Mouse (Mus musculus) activated CD4-positive, CD25-positive, alpha-beta regulatory T cell, adult 9 weeks (primary cell): Measurements from ENCODE around the gene Phf1. TPM values are rescaled to one million over a fixed set of nuclear protein-coding genes. Genes with fewer than 3 reads are reported as not detected.

Experiments
- polyA plus RNA-seq: library from polyadenylated mRNA; unstranded; fragments of 100-300 nt; shearing (Covaris generic); gene quantifications from one replicate; pipeline ENCODE4 v1.2.1, GENCODE M21; 2017

The Phf1 gene
- 125 TPM for polyA plus RNA-seq

DNA sequence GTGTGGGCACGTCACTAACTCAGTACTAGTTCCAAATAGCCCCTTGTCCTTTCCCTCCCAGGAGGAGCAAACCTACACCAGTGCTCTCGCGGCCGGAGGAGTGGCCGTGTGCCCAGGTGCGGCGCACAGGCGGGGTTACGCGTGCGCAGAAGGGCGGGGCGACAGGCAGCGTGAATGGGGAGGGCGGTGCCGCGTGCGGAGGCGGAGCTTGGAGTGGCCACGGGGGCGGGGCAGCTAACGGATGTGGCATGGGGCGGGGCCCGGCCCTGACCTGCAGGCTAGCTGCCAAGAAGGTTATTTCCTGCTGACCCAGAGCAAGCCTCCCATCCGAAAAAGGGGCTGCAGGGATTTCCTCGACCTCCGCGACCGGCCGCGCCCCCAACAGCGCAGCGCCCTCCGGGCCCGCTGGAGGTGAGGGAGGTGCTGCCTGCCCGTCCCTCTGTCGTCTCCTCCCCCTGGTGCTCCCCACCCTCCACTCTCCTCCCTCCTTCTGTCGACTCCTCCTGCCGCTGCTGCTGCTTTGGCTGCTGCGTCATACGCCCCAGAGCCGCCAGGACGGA, at the start of gene Phf1:
Gene Phf1, plus strand, starts transcription at position 214 of the 560 bp plus-strand sequence.

DNA sequence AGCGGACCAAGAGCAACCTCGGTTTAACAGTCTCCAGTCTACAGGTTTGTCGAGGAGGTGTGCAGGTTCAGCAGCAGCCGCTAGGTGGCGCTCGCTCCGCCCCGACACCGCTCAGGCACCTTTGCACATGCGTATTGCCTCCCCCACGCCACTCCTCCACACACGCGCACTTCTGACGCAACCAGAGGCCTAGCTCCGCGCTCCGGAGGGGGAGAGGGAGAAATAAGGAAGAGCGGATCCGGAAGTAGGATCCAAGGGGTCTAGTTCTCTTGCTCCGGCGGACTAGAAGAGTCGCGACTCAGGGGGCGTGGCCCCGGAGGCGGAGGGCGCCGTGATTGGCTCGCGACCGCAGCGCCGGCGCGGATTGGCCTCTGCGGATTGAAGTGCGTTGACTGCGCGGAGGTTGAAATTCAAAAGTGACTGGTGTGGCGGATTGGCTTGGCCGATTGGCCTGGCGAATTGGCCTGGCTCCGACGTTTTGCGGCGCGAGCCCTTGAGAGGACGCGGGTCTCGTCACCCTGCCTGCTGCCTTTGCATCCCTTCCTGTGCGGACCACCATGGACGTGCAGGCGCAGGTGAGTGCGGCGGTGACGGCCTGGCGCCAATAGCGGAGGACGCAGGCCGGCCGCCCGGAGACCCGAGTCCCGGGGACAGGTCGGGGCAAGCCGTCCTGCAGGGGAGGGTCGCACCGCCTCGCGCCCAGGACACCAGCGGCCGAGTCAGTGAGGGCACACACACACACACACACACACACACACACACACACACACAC, 16.0 kb upstream of the Phf1 start, which contains the start of gene Kifc5b:
Gene Kifc5b, plus strand, starts transcription at position 381 of the 772 bp plus-strand sequence.

DNA sequence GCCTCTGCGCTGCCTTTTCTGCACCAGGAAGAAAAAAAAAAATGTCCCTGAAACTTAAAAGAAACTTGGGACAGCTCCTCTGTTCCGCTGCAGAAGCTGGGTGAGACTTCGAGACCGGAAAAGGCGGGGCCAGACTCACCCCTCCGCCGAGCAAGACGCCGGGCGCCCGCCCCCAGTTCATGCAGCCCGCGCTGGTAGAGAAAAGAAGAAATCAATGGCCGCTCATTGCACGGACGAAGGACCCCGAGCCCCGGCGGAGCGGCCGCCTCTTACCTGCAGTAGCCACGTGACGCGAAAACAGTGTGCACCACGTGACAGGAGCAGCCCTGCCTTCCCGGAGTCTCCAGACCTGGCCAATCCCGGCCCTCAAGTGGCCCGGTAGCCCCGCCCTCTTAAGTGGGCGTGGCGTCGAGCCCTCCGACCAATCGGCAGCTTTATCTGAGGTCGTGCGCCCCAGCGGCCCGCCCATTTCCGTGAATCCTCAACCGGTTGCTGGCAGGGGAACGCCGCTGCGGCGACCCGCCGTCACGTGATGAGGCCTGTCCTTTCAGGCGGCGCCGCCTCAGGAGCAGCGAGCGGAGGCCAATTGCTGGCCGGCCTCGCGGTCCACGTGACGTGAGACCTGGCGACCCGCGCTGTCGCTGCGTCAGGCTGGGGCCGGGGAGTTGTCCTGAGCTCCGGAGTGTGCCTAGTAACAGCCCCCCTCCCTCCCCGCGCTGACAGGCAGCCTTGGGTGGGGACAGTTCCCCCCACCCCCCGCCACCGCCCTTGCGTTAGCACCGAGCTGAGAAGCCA, 6.5 kb downstream of the Phf1 start, which contains the start of gene Cuta:
Gene Cuta, minus strand, starts transcription at position 392 of the 795 bp plus-strand sequence.

DNA sequence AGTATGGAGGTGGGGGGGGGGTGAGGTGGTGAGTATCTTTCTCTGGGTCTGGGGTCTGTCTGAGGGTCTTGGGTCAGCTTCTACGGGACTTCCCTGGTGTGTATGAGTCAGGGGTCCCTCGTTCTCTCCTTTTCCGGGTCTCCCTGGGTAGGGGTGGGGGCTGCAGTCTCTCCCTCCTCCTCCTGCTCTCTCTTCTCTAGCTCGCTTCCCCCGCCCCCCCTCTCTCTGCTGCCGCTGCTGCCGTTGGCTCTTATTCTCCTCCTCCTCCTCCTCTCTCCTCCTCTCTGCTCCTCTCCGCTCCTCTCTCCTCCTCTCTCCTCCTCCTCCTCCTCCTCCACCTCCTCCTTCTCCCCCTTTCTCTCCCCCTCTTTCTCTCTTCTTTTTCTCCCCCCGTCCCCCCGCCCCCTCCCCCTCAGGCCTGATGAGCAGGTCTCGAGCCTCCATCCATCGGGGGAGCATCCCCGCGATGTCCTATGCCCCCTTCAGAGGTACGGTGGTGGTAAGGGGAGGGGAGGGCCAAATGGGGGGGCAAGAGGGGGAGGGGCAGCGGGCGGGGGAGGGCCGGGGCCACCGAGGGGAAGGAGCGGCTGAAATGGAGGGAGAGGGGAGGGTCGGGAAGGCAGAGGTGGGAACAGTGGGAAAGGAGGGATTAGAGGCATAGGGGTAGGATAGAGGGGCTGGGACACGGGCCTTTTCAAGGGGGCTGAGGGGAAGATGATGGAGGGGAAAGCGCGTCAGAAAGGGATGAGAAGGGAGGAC, 8.4 kb downstream of the Phf1 start, which contains the start of gene Syngap1:
Gene Syngap1, plus strand, starts transcription at position 223 of the 759 bp plus-strand sequence.

DNA sequence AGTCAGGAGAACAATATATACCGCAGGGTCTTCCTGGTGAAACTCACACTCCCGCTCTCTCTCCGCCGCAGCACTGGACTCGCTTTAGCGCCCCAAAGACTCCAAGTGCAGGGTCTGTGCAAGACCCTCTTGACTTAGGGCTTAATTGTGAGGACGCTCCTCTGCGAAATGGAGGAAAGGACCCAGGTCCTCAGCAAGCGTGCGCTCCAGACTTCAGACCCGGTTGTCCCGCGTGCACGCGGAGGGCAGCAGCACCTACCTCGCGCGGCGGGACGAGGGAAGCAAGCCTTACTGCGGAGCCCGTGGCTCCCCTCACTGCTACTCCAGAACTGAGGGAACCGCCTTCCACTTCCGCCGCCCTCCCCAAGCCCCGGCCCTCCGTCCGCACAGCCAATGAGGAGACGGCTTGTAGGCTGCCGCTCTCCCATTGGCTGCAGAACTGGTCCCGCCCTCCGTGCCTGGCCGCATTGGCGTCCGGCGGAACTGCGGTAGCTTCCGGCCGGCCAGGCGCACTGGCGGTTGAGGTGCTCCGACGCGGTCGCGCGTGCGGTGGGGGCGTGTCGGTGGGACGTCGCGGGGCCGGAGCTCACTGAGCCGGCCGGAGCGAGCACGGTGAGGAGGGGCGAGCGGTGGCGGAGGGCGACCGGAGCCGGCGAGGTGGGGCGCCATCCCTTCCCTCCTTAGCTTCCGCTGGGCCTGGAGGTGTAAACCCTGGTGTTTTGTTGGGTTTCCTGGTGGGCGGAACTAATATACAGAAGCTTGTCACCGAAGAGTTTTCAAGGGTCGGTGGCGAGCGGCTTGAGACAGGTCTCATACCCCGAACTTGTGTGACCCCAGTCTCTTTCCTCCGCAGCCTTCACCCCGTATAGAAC, 40.1 kb downstream of the Phf1 start, which contains the start of gene Zbtb9:
Gene Zbtb9, plus strand, starts transcription at position 465 of the 872 bp plus-strand sequence.

Other genes starting within 250 kb of the Phf1 start
- gene Crebrf, start 217.4 kb upstream of the Phf1 start, polyA plus RNA-seq: 91.0 TPM
- 29.8 TPM for gene Bnip1, start 152.0 kb upstream of the Phf1 start, polyA plus RNA-seq
- gene Nkx2-5, start 88.0 kb upstream of the Phf1 start, polyA plus RNA-seq: not detected
- gene Kifc5b, start 16.0 kb upstream of the Phf1 start, polyA plus RNA-seq: 1.6 TPM
- gene Cuta, start 6.5 kb downstream of the Phf1 start, polyA plus RNA-seq: 174 TPM
- gene Syngap1, start 8.2 kb downstream of the Phf1 start, polyA plus RNA-seq: not detected
- 21.2 TPM for gene Zbtb9, start 40.1 kb downstream of the Phf1 start, polyA plus RNA-seq
- gene Bak1, start 96.0 kb downstream of the Phf1 start, polyA plus RNA-seq: 3.2 TPM
- 15.2 TPM for gene Itpr3, start 124.3 kb downstream of the Phf1 start, polyA plus RNA-seq
- gene Uqcc2, start 200.9 kb downstream of the Phf1 start, polyA plus RNA-seq: 117 TPM
- gene Ip6k3, start 234.7 kb downstream of the Phf1 start, polyA plus RNA-seq: not detected